Mouse (Mus musculus) mouse trophoblast stem cell (cell line): Measurements from ENCODE around the gene Fam129a.
"Not testable (repeated sequence)": the region's sequence is repeated elsewhere in the genome, so short reads cannot be mapped to it uniquely, and the experiment has no call there.

Source experiments
- in situ Hi-C, 2 experiments: fragments of 300-500 bp; cut with MseI, MboI; formaldehyde crosslinking; loops; 2 replicates in 1 of 2; 3 replicates in 1 of 2; pipeline ENCODE4 v1.15.1; 2025

Fam129a gene

DNA sequence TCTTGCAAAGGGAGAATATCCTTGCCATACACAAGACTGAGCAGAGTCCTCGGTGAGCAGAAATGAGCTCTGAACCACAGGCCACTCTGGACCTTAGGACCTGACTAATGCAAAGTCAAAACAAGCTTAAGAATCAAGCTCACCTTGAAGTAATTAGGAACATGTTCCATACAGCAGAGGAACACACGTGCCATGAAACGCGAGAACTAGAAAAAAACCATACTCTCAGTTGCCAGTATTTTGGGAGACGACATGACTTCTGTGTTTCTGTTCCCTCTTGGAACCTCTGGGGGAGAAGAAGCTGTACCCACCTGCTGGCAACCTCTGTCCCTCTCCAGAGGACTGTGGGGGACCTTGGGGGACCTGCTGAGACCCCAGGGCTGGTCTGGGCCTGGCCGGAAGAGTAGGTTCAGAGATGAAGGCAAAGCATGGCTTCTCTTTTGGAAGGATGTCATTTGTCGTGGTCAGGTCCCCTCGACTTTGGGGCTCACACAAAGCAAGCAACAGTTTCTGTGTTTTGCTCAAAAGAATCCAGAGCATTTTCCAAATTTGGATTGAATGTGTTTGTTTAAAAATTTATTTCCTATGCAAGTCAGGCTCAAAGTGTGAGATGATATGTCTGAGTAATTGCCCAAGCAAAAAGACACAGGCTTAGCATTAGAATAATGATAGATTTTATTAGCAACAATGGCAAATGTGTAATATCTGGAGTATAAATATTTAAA, 12.6 kb downstream of the Fam129a start:
- in situ Hi-C loops, result no loop called here

DNA sequence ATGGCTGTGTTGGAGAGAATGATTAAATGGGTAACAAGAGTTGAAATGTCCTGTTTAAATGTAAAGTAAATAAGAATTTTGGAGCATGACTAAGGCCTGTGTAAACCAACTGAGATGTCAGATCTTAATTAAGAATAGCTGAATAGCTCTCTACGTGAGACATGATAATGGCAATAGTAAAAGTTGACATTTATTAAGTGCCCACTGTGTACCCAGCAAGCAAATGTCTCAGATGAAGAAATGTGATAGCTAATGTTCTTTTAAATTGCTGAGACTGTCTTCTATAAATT, 13.1 kb downstream of the Fam129a start:
- in situ Hi-C loops, result no loop called here

DNA sequence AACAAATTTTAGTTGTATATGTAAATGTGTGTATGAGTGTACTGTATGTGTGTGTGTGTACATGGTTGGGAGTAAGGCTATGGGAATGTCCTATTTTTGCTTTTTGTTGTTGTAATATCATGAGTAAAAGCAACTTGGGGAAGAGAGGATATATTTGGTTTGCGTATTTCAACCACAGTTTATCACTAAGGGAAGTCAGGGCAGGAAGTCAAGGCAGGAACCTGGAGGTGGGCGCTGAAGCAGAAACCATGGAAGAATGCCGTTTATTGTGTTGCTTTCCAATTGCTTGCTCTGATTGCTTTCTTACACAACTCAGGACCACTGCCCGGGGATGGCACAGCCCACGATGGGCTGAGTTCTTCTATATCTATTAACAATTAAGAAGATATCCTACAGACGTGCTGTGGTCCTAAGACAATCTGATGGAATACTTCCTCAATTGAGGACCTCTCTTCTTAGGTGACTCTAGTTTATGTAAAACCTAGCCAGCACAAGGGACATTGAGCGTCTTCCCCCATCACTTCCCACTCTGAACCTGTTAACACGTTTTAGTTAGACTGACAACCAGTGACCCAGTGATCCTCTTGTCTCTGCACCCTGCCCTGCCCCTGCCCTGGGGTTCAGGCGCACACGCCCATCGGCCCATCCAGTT, 13.7 kb downstream of the Fam129a start:
- in situ Hi-C loops, result no loop called here

DNA sequence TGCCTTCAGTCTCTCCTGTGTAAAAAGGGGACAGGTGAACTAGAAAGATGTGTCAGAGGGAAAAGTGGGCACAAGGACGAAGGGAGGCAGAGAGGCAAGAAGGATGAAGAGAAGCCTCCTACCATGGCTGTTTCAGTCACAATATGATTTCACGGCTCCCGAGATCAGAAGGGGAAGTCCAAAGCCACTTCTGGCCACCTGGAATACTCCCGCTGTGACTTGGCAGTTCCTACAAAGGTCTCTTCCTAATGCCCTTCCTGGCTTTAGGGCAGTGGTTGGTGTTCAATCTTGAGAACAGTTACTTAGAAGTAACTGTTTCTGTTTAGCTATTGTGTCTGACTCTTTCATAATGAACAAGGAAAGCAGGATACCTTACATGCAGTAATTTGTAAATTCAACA, 14.7 kb downstream of the Fam129a start:
- in situ Hi-C loops, result no loop called here

DNA sequence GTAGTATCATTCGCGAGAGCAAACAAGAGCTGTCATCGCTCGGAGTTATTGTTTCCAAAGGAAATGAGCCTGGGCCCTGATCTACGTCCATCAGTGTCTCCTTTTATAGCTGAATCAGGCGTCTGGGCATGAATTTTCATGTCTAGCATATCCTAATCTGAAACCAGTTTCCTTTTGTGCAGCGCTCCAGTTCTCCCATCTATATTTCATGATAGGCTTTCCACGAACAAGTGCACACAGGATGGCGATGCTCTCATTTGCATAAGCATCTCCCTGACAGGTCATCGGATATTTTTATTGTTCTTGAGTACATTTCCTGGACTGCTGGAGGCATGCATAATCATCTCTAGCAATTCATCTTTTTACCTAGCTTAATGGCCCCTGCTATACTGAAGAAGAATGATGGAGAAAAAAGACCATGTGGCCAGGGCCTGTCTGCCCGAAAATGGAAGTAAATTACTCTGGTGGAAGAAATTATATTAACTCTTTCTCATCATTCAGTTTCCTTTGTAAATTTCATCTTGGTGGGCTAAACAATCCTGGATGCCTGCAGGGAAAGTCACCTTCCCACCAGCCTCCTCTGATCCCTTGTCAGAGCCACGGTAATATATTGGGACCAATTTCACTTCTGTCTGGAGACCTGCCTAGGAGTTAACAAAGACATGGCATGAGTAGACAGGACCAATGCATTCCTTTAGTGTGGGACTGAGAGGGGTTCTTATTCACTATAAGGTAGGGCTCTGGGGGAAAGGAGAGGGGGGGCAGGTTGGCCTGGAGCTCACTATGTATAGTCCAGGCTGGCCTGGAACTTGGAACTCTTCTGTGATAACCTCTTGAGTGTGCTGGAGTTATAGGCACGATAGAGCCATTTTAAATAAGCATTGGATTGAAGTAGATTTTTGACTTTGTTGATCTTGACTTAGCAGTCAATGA, 21.4 kb downstream of the Fam129a start:
- in situ Hi-C loops, result no loop called here

DNA sequence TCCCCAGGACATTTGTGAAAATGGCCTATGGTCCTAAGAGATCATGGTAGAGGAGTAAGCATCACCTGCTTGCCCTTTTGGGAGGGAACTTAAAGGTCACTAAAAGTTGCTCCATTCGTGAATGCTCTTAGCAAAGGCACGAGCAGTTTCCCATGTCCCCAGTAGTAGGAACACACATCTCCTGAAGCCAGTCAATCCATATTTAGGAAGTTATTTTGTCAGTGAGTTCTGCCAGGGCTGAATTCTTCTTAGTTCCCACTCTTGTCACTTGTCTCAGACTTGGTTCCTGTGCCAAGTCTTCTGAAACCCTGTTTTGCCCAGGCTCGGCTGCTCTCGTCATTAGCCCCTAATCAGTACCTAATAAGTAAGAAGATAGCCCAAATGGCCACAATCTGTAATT, 23.9 kb downstream of the Fam129a start:
- in situ Hi-C loops, result no loop called here

DNA sequence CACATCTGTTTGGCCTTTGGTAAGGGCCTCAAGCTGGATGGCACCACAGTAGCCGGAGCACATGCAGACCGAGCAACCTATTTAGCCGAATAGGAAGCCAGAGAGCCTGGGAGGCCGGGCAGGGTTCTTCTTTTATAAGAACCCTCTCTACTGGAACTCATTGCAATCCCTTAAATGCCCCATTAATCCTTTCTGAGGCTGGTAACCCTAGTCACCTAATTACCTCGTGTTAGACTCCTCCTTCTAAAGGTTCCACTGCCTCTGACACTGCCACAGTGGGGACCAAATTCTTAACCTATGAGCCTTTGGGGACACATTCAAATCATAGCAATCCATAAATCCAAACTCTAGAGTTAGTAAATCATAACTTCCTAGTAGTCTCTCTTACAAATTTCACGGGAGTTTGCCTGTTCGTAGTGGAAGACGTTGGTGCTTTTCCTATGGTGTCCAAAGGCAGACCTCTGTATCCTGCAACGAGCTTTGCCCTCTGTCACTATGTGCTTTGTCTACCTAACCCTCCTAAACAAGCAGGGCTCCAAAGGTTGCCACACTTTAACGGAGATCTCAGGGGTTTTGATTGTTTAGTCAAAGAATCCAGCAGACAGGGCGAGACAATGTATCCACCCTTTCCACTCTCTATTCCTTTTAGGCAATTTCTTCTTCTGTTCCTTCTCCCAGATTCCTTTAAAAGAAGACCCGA, 24.8 kb downstream of the Fam129a start:
- in situ Hi-C loops, result no loop called here

DNA sequence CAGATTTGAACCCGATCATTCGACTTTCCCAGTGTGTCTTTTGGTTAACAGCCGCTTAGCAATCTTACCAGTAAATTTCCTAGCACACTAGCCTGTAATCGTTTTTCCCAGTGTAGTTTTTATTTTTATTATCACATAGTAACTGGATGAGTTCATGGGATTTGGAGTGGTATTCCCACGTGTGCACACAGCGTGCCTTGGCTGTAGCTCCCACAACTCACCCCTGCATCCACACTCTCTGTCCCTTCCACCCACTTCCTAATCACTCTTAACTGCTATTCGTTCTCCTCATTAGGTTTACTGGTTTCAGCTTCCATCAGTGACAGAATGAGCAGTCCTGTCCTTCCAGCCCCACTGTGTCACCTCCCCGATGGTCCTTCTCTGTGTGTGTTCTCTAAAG, 25.6 kb downstream of the Fam129a start:
- in situ Hi-C loops, result no loop called here

DNA sequence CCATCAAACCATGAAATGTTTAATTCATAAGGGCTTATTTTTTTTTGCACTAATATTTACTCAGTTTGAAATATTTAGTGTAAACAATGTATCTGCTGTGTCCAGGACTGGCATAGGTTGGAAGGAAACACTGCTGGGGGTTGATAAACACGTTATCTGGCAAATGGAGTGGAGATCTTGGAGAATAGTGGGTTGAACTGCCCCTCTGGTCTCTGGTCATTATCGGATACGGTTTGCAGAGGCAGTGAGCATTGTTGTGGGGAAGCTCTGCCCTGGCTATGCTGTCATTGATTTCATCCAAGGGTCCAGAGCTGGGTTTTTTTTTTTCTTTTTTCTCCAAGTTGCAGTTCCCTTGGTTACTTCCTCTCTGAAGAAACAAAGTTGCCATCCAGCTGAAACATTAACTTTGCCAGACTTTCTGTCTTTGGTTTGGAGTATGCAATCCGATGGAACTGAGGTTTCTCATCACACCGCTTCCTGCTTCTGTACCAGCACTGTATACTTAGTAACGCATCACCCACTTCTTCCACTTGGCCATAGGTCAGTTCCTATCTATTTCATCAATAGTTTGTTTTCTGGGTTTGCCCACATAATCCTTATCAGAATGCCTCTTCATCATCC, 26.8 kb downstream of the Fam129a start:
- in situ Hi-C loops, result no loop called here

DNA sequence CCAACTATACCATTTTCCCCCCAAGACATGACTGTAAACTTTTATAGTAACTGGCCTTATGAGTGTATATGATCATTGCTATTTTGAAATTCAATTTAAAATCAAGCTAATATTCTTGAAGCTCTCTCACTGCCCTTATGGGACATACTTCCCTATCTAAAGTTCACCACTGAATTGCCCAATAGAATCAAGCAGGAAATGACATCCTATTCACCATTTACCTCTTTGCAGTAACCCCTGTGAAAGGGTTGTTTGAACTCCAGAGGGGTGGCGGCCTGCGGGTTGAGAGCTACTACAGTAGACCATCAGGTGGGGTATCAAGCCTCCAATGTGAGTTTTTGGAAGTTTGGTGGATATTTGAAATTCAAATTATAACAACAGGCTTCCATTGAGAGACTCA, 27.9 kb downstream of the Fam129a start:
- in situ Hi-C loops, result no loop called here

DNA sequence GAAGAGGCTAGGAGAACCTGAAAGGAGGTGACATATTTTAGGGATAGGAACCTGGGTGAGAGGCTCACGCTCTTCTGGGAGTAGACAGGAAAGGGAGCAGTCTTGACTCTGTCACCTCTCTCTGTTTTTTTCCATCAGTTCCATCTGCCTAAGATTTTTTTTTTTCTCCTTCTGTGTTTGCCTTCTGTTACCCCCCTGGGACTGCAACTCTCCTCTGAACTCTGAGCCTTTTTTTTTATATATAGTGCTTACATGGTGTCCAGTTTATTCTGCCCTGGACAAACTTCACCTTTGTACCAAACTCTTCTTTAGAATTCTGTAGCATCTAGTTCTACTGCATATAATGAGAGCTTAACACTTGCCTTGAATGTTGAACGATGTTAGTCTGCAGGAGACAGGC, 33.3 kb downstream of the Fam129a start:
- in situ Hi-C loops, result no loop called here

DNA sequence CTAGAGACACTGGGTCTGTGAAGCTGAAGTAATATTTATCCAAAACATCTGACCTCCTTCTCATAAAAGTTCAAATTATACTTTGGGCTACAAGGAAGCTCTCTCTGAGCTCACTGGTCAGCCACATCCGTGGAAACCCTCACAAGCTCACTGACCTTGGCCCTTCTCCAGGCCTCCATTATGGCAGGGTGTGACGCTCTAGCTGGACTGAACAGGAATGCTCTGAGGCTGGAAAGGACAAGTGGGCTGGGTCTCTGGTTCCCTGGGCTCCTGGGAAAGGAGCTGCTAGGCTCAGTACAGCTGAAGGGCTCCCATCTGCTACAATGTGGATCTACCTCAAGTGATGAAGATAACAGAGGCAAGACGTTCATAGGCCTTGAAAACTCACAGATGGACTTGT, 37.0 kb downstream of the Fam129a start:
- in situ Hi-C loops, result not testable (repeated sequence)

DNA sequence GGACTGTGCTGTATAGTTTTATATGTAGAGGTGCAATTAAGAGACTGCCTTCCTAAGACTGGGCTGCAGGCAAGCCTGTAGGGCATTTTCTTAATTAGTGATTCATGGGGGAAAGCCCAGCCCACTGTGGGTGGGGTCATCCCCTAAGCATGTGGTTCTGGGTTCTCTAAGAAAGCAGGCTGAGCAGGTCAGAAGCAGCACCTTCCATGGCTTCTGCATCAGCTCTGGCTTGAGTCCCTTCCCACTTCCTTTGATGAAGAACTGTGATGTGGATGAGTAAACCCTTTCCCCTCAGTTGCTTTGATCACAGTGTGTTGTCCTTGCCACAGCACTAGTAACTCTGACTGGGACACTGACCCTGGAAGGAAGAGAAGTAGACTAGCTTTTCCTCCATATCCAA, 39.6 kb downstream of the Fam129a start:
- in situ Hi-C loops, result no loop called here

DNA sequence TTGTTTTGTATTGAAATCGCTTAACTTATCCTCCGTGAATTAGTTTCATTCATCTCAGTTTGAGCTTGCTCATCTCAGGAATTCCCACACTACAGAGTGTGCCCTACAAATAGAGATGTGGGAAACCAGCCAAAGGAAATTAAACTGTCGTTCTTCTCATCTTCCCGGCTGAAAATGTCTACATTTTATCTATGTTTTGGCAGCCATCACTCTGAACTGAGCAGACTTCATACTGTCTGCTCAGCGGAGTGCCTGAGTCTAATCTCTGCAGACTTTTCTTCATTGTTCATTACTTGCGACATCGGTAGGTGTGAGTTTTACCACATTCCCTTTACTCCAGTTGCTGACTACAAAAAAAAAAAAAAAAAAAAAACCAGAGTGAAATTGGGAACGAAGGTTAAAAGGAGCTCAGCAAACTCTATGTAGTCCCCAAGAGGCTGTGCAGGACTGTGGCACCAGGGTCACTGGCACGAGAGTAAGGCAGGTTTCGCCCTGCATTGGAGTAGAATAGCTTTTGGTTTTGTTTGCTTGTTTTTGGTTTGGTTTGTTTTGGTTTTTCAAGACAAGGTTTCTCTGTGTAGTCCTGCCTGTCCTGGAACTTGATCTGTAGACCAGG, 43.4 kb downstream of the Fam129a start:
- in situ Hi-C loops, result no loop called here

DNA sequence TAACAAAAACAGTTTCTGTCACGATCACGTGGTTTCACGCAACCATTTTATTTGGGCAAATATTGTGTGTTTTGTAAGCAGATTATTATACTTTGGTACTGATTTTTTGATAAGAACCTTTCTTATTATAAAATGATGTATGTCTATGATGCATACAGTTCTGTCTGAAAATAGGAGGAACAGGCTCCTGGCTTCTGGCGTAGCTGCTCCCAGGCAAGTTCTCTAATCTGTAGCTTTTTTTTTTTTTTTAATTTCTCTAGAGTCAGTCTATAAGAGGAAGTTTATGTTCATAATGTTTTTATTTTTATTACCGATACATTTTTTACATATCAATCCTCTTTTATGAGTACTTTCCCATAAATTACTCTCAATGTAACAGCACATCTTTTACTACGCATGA, 44.6 kb downstream of the Fam129a start:
- in situ Hi-C loops, result no loop called here

DNA sequence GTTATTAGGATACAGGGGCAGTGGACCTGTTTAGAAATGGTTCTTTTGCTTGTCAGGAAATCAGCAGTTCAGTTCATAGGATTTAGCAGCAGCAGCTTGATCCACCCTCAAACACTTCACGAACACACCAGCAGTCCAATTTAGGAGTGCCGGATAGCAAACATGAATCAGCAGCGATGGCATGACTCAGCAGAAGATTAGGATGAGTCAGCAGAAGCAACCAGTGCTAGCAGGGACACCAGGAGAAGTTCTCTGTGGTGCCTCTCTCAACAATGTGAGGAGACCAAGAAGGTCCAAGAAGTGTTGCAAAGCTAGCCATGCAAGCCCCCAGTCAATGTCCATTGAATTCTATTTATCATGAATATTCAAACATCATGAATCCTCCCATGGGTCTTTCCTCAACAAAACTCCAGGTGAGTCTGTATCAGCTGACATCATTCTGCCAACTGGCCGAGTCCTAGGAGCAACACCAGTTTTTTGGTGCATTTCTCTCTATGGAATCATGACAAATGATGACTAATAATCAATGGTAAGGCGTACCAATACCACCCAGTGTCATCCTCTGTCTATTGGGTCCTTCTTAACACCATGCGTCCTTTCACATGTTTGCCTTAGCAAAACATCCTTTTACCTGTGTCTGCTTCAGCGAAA, 45.7 kb downstream of the Fam129a start:
- in situ Hi-C loops, result no loop called here

DNA sequence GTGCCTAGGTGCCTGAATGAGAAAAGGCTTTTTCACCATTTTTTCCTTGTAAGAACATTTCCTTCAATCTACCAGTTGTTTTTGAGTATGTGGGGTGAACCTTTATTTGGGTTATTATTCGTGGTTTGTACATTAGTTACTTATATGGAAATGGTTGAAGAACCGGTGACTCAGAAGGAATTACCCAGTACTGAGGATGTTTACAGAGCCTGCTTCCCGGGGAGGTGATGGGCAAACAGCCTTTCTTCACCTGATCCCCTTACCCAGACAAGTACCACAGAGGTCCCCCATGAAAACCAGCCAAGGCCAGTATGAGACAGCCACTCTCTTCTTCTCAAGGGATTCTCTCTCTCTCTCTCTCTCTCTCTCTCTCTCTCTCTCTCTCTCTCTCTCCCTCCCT, 47.3 kb downstream of the Fam129a start:
- in situ Hi-C loops, result no loop called here

DNA sequence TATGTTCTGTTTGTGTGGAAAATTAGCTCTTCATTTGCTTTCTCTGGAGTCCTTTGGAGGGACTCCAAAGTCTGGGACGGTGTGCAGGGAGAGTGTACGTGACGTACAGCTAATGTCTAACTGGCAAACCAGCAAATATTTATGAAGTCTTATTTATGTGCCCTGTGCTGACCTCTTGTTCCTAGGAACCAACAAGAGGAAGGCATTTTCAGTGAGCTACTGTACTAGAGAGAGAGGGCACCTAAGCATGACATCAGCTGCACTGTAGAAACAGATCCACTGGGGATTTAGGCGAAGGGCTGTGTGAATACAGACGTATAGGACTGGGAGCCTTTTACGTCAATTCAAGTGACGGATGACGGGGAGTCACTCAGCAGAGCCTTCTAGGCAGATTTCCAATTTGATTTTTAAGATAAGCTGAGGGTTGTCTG, 48.3 kb downstream of the Fam129a start:
- in situ Hi-C loops, result no loop called here

DNA sequence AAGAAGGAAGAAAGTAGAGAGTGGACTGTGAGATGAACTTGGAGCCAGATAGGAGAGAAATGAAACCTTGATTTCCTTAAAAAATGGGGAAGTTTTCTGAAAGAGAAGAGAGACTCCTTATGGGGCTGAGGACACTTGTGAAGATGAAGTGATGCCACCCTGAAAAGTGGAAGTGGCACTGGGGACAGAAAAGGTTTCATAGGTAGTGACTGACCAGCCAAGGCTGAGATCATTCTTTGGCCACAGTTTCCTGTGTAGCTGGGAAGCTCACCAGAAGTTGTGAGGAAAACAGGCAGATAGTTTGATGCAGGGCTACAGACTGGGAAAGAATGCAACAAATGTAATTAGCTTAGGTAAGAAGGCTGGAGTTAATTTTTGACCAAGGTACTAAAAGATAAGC, 49.7 kb downstream of the Fam129a start:
- in situ Hi-C loops, result no loop called here

DNA sequence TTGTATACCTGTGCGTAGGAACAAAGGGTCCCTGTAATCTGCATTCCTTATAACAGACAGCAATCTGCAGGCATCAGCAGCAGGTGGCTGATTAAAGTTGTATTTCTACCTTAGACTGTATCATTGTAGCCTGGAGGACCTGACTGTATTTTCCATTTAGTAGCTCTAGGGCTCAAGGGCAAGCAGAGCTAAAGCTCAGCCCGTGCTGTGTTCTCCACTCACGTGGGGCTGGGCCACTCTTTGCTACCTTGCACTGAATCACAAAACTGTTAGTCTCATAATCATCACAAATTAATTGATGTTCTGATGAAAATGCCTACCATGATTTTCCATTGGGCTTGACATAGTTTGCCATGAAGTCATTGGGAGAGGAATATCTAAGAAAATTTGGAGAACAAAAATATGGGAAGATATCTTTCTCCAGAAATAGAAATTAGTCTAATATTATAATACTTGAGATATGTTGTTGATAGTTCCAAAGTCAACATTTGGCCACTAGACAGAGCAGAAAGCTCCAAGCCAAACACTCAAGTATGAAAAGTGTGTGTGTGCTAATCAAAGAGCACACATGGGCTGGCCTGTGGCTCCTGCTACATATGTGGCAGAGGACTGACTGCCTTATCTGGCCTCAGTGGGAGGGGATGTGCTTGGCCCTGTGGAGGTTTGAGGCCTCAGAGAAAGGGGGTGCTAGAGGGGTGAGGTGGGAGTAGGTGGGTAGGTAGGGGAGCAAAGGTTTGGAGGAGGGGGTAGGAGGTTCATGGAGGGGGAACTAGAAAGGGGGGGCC, 53.6 kb downstream of the Fam129a start:
- in situ Hi-C loops, result no loop called here
